Mouse (Mus musculus) small intestine, adult 2 months (tissue): ENCODE measurements around the gene Scamp1. TPM values are rescaled to one million over a fixed set of nuclear protein-coding genes. Genes with fewer than 3 reads are reported as not detected.

ENCODE experiments used
- H3K27ac ChIP-seq: fragments of 200-500 bp; 2 replicates; pipeline ENCODE4 v1.5.1; 2012; ENCODE audit warnings: low read depth, low read length, control low read depth, inconsistent platforms; ENCODE audit not compliant: insufficient read depth
- H3K27me3 ChIP-seq: fragments of 200-500 bp; 2 replicates; pipeline ENCODE4 v1.6.1; 2012; ENCODE audit warnings: mild to moderate bottlenecking, moderate library complexity, low read length, inconsistent platforms; ENCODE audit not compliant: control insufficient read depth, insufficient read depth
- H3K36me3 ChIP-seq: fragments of 200-500 bp; 2 replicates; pipeline ENCODE4 v1.6.1; 2012; ENCODE audit warnings: mild to moderate bottlenecking, low read length, control low read depth, inconsistent platforms; ENCODE audit not compliant: control insufficient read depth, insufficient read depth
- H3K4me1 ChIP-seq: fragments of 200-500 bp; 2 replicates; pipeline ENCODE4 v1.6.1; 2012; ENCODE audit warnings: low read length, inconsistent platforms, mixed read lengths; ENCODE audit not compliant: control insufficient read depth, insufficient read depth, insufficient read length
- H3K4me3 ChIP-seq: fragments of 200-500 bp; 2 replicates; pipeline ENCODE4 v1.5.1; 2012; ENCODE audit warnings: low read depth, mild to moderate bottlenecking, control low read depth, inconsistent platforms, low read length, moderate library complexity
- CTCF ChIP-seq: fragments of 200-500 bp; IDR thresholded peaks from 2 replicates; pipeline ENCODE4 v1.5.1; 2012; ENCODE audit warnings: low read depth, mild to moderate bottlenecking, control low read depth, inconsistent platforms, low read length, moderate library complexity, mixed read lengths; ENCODE audit not compliant: insufficient replicate concordance, insufficient read length; ENCODE audit errors: extremely low read depth
- POLR2A ChIP-seq: fragments of 200-500 bp; IDR thresholded peaks from 2 replicates; pipeline ENCODE4 v1.6.1; 2012; ENCODE audit warnings: low read depth, mild to moderate bottlenecking, control low read depth, inconsistent platforms, low read length, moderate library complexity
- WGBS: fragments of 180-500 bp; shearing (Covaris S2); methylation state at CpG from one replicate; pipeline ENCODE4 v1.1.7; 2018; 5-methylcytosine and 5-hydroxymethylcytosine counted together
- polyA plus RNA-seq: library from polyadenylated mRNA; depleted of rRNA; stranded (reverse); fragments of >200 nt; gene quantifications from 2 replicates; pipeline ENCODE4 v1.2.3, GENCODE M21; 2012; rRNA removed

Scamp1 gene
- polyA plus RNA-seq, 1 experiment: 7.9 TPM

DNA sequence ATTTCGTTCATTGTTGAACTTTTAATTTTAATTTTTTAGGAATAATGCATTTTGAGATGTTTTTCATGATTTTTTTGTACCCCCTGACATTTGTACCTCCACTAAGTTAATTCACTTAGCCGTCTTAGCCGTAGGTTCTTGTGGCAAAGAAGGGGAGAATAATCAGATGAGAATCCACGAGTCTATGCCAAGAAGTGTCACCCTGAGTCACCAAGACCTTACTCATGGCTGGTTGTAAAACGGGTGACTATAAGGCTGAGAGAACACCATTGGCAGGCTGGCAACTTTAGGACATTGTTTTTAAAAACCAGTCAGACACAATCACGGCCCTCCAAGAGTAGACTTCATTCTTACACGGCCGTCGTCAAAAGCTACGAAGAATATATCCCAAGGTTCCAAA is 132.8 kb downstream of the Scamp1 start:
- no peaks in the 10 kb centered on the region for H3K27me3 ChIP-seq
- no peaks in the 10 kb centered on the region for H3K36me3 ChIP-seq
- TF ChIP-seq POLR2A (no peak), CTCF (no peak)
- H3K27ac ChIP-seq: no peak overlapping the region
- no peaks in the 10 kb centered on the region; the same call in 1 of the 2 replicates for H3K4me1 ChIP-seq
- H3K4me3 ChIP-seq: no peak overlapping the region
- 93% methylated on average over 10 of the region's 10 CpGs for WGBS

Other genes starting within 250 kb of the Scamp1 start
- 10.3 and 71.0 TPM in 2 replicates for gene Lhfpl2, start 228.1 kb downstream of the Scamp1 start, polyA plus RNA-seq
- 11.3 and 29.1 TPM in 2 replicates for gene Ap3b1, start 73.1 kb upstream of the Scamp1 start, polyA plus RNA-seq